8 mouse cellular contexts compared by ENCODE assay signal in genomic region chr6:35132806-35133205, GRCm38 (mm10). TPM values are rescaled to one million over a fixed set of nuclear protein-coding genes. Genes with fewer than 3 reads are reported as not detected.
A peak's percentile ranks its signal among the peaks of the same experiment; 100 is the strongest.
DNase-seq lines count a peak whose midpoint lies in the region; ATAC-seq and TF ChIP-seq lines count a peak whose summit lies in the region.

No protein-coding gene starts in this region.

- TF ChIP-seq CTCF in hindbrain, postnatal 0 days (IDR thresholded peaks at IDR 0.05; ENCODE audit: low read depth), result no peak

- H3K4me3 ChIP-seq in lung, embryonic 16.5 days (ENCODE audit: low read length), result peak overlapping the region; percentile 84
- peak overlapping the region; percentile 79 for H3K4me3 ChIP-seq in embryonic facial prominence, embryonic 14.5 days (ENCODE audit: low read depth, low read length)
- peak overlapping the region; percentile 75 for H3K4me3 ChIP-seq in hindbrain, postnatal 0 days (ENCODE audit: low read length)
- H3K4me3 ChIP-seq in midbrain, embryonic 15.5 days, result peak overlapping the region; percentile 62

- H3K9me3 ChIP-seq in lung, embryonic 16.5 days (ENCODE audit: control insufficient read depth, low read length), result no peaks in the 10 kb centered on the region
- no peaks in the 10 kb centered on the region for H3K9me3 ChIP-seq in embryonic facial prominence, embryonic 14.5 days (ENCODE audit: control insufficient read depth, low read length)
- H3K9me3 ChIP-seq in hindbrain, postnatal 0 days (ENCODE audit: low read length), result no peaks in the 10 kb centered on the region
- no peaks in the 10 kb centered on the region for H3K9me3 ChIP-seq in midbrain, embryonic 15.5 days

- ATAC-seq in lung, embryonic 16.5 days (ENCODE audit: low read depth), result no peak; the same call in none of the 2 replicates
- no peak for ATAC-seq in embryonic facial prominence, embryonic 14.5 days (ENCODE audit: low read depth)
- ATAC-seq in hindbrain, postnatal 0 days, result no peak; the same call in 1 of the 2 replicates
- ATAC-seq in midbrain, embryonic 15.5 days (replicated peaks), result peak; percentile 18

- H3K4me1 ChIP-seq in lung, embryonic 16.5 days (replicated peaks; ENCODE audit: control insufficient read depth, insufficient read depth, low read length), result peaks cover 8% of the 10 kb centered on the region
- peaks cover 10% of the 10 kb centered on the region for H3K4me1 ChIP-seq in embryonic facial prominence, embryonic 14.5 days (ENCODE audit: control insufficient read depth, insufficient read depth, low read length)
- H3K4me1 ChIP-seq in hindbrain, postnatal 0 days (ENCODE audit: insufficient read depth, low read length), result peaks cover 12% of the 10 kb centered on the region; the same call in 1 of the 2 replicates
- H3K4me1 ChIP-seq in midbrain, embryonic 15.5 days, result peaks cover 25% of the 10 kb centered on the region

- peak overlapping the region; percentile 92 for H3K4me2 ChIP-seq in lung, embryonic 16.5 days (ENCODE audit: low read depth, low read length)
- H3K4me2 ChIP-seq in embryonic facial prominence, embryonic 14.5 days (ENCODE audit: low read depth, low read length), result peak overlapping the region; percentile 85
- peak overlapping the region; percentile 83 for H3K4me2 ChIP-seq in hindbrain, postnatal 0 days (ENCODE audit: low read depth, low read length)
- peak overlapping the region; percentile 74 for H3K4me2 ChIP-seq in midbrain, embryonic 15.5 days

- H3K27me3 ChIP-seq in lung, embryonic 16.5 days (ENCODE audit: control insufficient read depth, insufficient read depth, low read depth, low read length), result no peaks in the 10 kb centered on the region
- H3K27me3 ChIP-seq in embryonic facial prominence, embryonic 14.5 days (replicated peaks; ENCODE audit: control insufficient read depth, insufficient read depth, low read length), result no peaks in the 10 kb centered on the region
- H3K27me3 ChIP-seq in hindbrain, postnatal 0 days (ENCODE audit: insufficient read depth, low read length), result no peaks in the 10 kb centered on the region
- no peaks in the 10 kb centered on the region for H3K27me3 ChIP-seq in midbrain, embryonic 15.5 days (replicated peaks)

- peak overlapping the region; percentile 85 for H3K27ac ChIP-seq in lung, embryonic 16.5 days (ENCODE audit: low read length)
- H3K27ac ChIP-seq in embryonic facial prominence, embryonic 14.5 days (replicated peaks; ENCODE audit: low read depth, low read length), result peak overlapping the region; percentile 95
- peak overlapping the region; percentile 82 for H3K27ac ChIP-seq in hindbrain, postnatal 0 days
- peak overlapping the region; percentile 91 for H3K27ac ChIP-seq in midbrain, embryonic 15.5 days

- DNase-seq in adrenal gland, adult 2 months, result peak; percentile 32
- no peak for DNase-seq in adrenal gland, postnatal 25 days
- DNase-seq in lung, adult 18-20 months, result no peak
- DNase-seq in embryonic facial prominence, embryonic 14.5 days (ENCODE audit: low spot score), result peak; percentile 8
- peak; percentile 31 for DNase-seq in hindbrain, postnatal 0 days (ENCODE audit: low spot score)
- no peak for DNase-seq in left cerebral cortex, adult 8-10 months (ENCODE audit: low spot score in 2 of 2)

- H3K36me3 ChIP-seq in lung, embryonic 16.5 days (ENCODE audit: control insufficient read depth, insufficient read depth, low read length), result no peaks in the 10 kb centered on the region
- H3K36me3 ChIP-seq in embryonic facial prominence, embryonic 14.5 days (ENCODE audit: control insufficient read depth, insufficient read depth, low read length), result no peaks in the 10 kb centered on the region
- H3K36me3 ChIP-seq in hindbrain, postnatal 0 days (ENCODE audit: insufficient read depth, low read length), result no peaks in the 10 kb centered on the region
- H3K36me3 ChIP-seq in midbrain, embryonic 15.5 days (replicated peaks), result no peaks in the 10 kb centered on the region

- 0% methylated on average over 11 of the region's 11 CpGs for WGBS in lung, embryonic 16.5 days
- WGBS in embryonic facial prominence, embryonic 14.5 days, result under 1% methylated on average over 11 of the region's 11 CpGs
- 1% methylated on average over 11 of the region's 11 CpGs for WGBS in hindbrain, postnatal 0 days
- WGBS in midbrain, embryonic 15.5 days, result 2% methylated on average over 11 of the region's 11 CpGs

- H3K9ac ChIP-seq in lung, embryonic 16.5 days (ENCODE audit: low read length), result peak overlapping the region; percentile 86
- peak overlapping the region; percentile 83 for H3K9ac ChIP-seq in embryonic facial prominence, embryonic 14.5 days (ENCODE audit: low read depth, low read length)
- H3K9ac ChIP-seq in hindbrain, postnatal 0 days (replicated peaks; ENCODE audit: low read length), result peak overlapping the region; percentile 64
- H3K9ac ChIP-seq in midbrain, embryonic 15.5 days, result peak overlapping the region; percentile 62

RNA-seq across cellular contexts. Expression of gene Cnot4, which starts 0.7 kb away (rescaled TPM):
- total RNA-seq in adrenal gland, adult 2 months (2021), result 10 to 100 TPM; 19.8 to 35.4 TPM
- polyA plus RNA-seq in adrenal gland, adult 2 months (2012; rRNA removed), result 5.3 TPM in 2 replicates
- 25.0 and 35.4 TPM in 2 replicates for total RNA-seq in adrenal gland, postnatal 25 days (2021)
- 28.1 and 28.7 TPM in 2 replicates for polyA plus RNA-seq in lung, embryonic 16.5 days (2015; fragmentation: Nextera tagmentation; extraction: Ambion mirVana)
- polyA plus RNA-seq in embryonic facial prominence, embryonic 14.5 days (2014; fragmentation: Nextera tagmentation; extraction: Ambion mirVana), result 29.8 and 30.2 TPM in 2 replicates
- total RNA-seq in hindbrain, postnatal 0 days (2014; rRNA removed), result 21.2 and 21.4 TPM in 2 replicates
- polyA plus RNA-seq in hindbrain, postnatal 0 days (2015; fragmentation: Nextera tagmentation; extraction: Ambion mirVana), result 23.5 and 24.7 TPM in 2 replicates
- 34.7 and 35.2 TPM in 2 replicates for polyA plus RNA-seq in midbrain, embryonic 15.5 days (2015; fragmentation: Nextera tagmentation; extraction: Ambion mirVana)
- total RNA-seq in left cerebral cortex, adult 8-10 months (2022), result 10 to 100 TPM; 36.7 to 47.7 (median 39.9) TPM

RNA-seq across cellular contexts. Expression of gene Nup205, which starts 44.4 kb away (rescaled TPM):
- 10 to 100 TPM; 33.7 to 35.4 TPM for total RNA-seq in adrenal gland, adult 2 months (2021)
- polyA plus RNA-seq in adrenal gland, adult 2 months (2012; rRNA removed), result 6.9 and 8.6 TPM in 2 replicates
- total RNA-seq in adrenal gland, postnatal 25 days (2021), result 35.2 and 37.1 TPM in 2 replicates
- polyA plus RNA-seq in lung, embryonic 16.5 days (2015; fragmentation: Nextera tagmentation; extraction: Ambion mirVana), result 36.7 and 40.4 TPM in 2 replicates
- polyA plus RNA-seq in embryonic facial prominence, embryonic 14.5 days (2014; fragmentation: Nextera tagmentation; extraction: Ambion mirVana), result 38.0 and 39.4 TPM in 2 replicates
- total RNA-seq in hindbrain, postnatal 0 days (2014; rRNA removed), result 46.2 and 50.4 TPM in 2 replicates
- polyA plus RNA-seq in hindbrain, postnatal 0 days (2015; fragmentation: Nextera tagmentation; extraction: Ambion mirVana), result 9.4 and 10.7 TPM in 2 replicates
- polyA plus RNA-seq in midbrain, embryonic 15.5 days (2015; fragmentation: Nextera tagmentation; extraction: Ambion mirVana), result 23.1 and 23.6 TPM in 2 replicates
- 10 to 100 TPM; 22.8 to 30.4 (median 25.9) TPM for total RNA-seq in left cerebral cortex, adult 8-10 months (2022)

Comparison
In these comparisons a context has a peak if more than half of its experiments do, and no peak if none do; other contexts are left out.
1. DNase-seq: peak in adrenal gland, adult 2 months (single experiment), embryonic facial prominence, embryonic 14.5 days (single experiment) and hindbrain, postnatal 0 days (single experiment); none in adrenal gland, postnatal 25 days (single experiment), lung, adult 18-20 months (0 of 2) and left cerebral cortex, adult 8-10 months (0 of 2).
2. Peak in every context shown above with its lines, with median percentiles within 50 percentile points of each other: H3K27ac ChIP-seq, H3K4me2 ChIP-seq, H3K4me3 ChIP-seq and H3K9ac ChIP-seq.